Mouse (Mus musculus) urinary bladder, adult 2 months (tissue): Measurements from ENCODE around the gene Phtf2. TPM values are rescaled to one million over a fixed set of nuclear protein-coding genes. Genes with fewer than 3 reads are reported as not detected.
A peak's percentile ranks its signal among the peaks of the same experiment; 100 is the strongest.

Experiments
- DNase-seq: peaks from one replicate; pipeline ENCODE4 v3.0.0; 2022; ENCODE audit warnings: low spot score
- polyA plus RNA-seq: library from polyadenylated mRNA; depleted of rRNA; stranded (reverse); fragments of >200 nt; gene quantifications from 2 replicates; pipeline ENCODE4 v1.2.3, GENCODE M21; 2012; rRNA removed

Phtf2 gene
- polyA plus RNA-seq: 7.5 and 8.2 TPM in 2 replicates

DNA sequence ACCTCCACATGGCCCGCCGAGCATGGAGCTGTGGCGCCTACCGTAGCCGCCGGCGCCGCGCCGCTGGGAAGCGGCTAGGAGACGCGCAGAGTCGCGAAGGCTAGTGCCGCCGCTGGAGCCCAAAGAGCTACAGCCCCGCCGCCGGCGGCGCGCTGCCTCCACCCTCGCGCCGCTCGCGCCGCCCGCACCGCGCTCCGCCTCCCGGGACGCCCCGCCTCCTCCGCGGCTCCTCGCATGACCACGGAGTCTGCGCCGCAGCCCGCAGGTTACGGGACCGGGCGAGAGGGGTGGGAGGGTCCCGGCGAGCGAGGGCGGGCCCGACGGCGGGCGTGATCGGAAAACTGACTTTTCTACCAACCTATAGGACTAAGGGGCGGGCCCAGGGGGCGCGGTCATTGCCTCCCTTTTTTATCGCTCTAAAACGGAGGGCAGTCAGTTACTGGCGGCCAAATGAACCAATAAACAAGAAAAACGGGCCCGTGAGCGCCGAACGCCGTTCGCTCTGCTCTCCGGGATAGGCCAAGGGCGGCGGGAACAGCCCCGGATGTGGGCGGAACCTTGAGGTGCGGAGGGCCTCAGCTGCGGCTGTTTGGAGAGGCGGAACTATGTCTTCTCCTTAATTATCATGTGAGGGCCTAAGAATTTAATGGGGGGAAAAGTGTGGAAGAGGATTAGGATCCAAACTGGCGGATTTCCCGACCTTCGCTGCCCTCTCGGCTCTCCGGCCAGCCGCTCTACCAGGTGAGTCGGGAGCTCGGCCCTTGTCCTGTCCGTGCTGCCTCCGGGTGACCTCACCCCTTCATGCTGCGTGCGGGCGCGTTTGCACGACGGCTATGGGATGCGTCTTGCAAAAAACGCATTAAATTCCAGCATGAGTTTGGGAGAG, at the start of gene Phtf2, which contains the start of gene Tmem60:
Phtf2 (minus strand) TSS at position 210 of the 886 bp plus-strand sequence.
Tmem60 (plus strand) TSS at position 277 of the 886 bp plus-strand sequence.
- DNase-seq: peak; percentile 94

DNA sequence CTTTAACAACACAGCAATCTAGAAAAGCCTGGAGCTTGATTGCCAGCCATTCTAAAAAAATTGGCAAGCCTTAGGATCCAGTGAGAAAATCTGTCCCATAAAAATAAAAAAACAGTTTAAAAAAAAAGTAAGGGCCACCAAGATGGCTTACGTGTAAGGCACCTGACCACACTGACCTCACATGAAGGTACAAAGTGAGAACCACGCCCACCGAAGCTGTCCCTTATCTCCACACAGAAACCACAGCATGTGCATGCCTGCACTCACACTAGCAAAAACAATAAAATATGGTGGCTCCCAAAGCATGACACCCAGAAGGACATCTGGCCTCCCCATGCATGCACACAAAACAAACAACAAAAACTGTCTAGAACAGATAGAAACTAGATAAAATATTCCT, 49.4 kb upstream of the Phtf2 start:
- DNase-seq: no peak

DNA sequence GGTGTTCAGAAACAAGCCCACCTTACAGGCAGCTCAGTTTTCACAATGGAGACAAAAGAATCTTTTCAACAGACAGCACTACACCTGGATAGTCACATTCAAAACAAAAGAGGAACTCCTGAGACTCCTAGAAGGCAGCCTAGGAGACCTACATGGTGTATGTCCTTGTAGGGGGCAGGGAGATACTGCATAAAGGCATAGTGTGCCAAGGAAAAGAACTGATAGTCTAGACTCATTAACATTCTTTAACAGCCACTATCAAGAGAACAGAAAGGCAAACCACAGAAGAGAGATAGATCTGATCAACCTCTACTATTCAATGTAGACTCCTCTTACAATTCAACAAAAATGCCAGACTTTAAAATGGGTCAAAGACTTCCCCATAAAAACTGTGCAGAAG, 48.5 kb upstream of the Phtf2 start:
- no peak for DNase-seq

DNA sequence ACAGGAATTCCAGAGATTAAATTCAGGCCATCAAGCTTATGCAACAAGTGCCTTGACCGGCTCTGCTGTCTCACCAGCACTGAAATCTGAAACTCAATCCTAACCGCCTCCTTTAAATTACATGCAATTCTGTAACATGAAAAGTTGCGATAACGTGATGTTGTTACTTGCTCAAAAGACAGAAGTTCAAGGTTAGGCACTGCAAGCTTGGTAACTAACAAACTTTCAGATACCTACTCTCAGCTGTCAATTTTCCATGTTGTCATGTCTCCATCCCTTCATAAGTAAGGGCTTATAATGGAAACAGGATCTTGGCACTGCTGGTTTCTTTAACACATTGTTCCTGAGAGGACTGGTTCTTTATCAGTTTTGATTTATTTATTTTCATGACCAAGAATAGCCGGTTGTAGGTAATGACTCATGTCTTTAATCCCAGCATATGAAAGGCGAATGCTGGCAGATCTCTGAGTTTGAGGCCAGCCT, 47.8 kb upstream of the Phtf2 start:
- DNase-seq: no peak

DNA sequence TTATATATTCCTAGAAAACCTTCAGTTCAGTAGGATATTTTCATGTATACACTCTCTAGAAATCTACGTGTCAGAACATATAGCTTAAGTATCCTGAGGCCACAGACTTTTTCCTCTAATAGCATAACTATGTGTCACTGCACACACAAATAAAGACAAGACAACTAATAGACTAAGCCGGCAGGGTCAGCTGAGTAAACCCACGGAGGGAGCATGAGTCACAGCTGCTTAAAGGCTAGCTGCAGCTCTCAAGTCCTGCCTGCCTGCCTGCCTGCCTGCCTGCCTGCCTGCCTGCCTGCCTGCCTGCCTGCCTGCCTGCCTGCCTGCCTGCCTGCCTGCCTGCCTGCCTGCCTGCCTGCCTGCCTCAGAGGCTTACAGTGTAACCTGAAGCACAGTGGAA, 43.5 kb upstream of the Phtf2 start:
- no peak for DNase-seq

DNA sequence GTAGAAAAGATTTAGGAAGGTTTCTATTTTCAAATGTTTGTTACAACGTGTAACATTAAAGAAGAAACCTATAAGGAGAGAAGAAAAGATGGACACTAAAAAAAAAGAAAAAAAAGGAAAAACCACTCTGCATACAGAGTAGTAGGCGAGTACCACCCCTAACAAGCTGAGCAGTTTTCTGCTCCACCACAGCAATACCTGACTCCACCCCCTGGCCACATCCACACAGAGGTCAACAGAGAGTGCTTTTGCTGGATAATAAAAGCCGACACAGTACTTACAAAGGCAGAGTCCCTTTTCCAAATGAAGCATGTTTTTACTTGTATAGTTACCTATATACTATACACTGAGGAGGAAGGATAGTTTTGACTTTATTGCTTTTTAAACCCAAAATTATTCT, 42.7 kb upstream of the Phtf2 start:
- no peak for DNase-seq

DNA sequence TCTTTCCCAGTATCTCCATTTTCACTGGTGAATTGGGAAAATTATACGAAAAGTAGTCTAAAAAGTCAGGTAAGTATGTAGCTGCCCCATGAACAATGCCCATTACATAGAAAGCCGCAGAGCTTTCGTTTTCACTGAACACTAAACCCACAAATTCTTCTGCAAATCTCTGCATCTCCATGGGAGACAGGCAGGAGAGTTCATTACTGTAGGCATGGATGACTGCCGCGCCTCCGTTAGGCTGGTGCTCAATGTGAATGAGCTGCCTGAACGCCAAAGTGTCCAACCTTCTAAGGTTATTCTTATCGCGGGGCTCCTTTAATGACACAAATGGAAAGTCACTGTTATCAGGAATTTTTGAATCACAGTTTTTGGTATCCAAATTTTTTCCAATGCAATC, 37.6 kb upstream of the Phtf2 start:
- DNase-seq: no peak

DNA sequence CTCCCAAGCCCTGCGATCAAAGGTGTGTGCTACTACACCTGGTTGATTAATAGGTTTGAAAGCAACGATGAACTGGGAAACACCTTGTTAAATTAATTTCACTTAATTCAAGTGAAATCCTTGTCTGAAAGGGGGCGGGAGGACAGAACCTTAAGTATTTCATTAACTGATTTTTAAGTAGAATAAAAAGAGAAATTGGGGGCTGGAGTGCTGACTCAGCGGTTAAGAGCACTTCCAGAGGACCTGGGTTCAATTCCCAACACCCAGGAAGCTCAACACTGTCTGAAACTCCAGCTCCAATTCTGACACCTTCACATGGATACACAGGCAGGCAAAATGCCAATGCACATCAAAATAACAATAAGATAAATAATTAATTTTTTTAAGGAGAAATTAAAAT, 37.0 kb upstream of the Phtf2 start:
- no peak for DNase-seq

DNA sequence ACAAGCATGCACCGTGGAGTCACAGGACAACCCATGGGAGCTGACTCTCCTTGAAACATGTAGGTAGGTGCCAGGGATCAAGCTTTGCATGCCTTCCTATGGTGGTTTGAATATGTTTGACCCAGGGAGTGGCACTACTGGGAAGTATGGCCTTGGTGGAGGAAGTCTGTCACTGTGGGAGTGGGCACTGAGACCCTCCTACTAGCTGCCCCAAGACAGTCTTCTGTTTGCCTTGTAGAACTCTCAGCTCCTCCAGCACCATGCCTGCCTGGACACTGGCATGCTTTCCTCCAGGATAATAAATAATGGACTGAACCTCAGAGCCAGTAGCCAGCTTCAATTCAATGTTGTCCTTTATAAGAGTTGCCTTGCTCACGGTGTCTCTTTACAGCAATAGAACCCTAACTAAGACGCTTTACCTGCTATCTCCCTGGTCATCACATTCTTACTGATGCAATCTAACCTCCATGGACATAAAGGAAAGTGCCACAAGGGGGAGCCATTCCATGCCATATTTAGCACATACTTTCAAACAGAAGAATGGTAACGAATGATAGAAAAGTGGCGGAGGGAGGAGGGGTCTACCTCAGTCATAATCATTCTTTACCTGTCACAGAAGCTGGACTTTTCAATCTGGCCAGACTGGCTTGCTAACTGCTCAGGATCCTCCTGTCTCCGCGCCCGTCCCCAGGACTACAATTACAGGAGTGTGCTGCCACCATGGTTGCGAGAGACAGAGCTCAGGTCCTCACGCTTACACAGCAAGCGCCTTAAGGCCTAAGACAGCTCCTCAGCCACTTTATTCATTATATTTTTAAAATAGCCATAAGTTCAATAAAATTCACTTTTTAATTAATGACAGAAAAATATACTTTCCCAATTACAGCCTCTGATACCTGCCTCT, 31.7 kb upstream of the Phtf2 start:
- DNase-seq: peak; percentile 29

DNA sequence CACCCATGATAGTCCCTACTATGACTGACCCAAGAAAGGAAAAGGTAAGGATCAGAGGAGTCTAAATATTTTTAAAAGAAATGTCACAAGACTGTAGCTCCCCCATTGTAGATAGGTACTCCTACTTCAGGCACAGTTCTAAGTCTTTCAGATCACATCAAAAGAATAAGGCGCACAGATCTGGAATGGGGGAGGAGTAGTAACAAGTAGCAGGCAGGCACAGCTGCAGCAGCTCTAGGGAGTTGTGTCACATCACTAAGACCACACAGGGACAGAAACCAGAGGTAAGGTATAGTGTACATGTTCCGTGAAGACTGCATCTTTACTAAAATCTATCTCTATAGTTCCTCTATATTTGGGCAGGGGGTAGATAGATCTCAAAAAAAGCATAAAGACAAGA, 29.8 kb upstream of the Phtf2 start:
- DNase-seq: no peak

DNA sequence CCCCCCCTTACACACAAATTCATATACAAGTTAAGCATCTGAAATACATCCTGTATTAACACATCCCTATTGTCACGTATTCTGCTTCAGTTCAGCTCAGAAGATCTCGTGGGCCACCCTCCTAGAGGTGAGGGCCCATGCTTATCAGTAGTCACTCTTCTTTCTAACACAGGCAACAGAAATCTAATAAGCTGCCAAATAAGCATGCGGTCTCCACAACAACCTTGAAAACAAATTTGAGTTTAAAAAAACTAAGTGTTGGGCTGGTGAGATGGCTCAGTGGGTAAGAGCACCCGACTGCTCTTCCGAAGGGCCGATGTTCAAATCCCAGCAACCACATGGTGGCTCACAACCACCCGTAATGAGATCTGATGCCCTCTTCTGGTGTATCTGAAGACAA, 24.3 kb upstream of the Phtf2 start:
- no peak for DNase-seq

DNA sequence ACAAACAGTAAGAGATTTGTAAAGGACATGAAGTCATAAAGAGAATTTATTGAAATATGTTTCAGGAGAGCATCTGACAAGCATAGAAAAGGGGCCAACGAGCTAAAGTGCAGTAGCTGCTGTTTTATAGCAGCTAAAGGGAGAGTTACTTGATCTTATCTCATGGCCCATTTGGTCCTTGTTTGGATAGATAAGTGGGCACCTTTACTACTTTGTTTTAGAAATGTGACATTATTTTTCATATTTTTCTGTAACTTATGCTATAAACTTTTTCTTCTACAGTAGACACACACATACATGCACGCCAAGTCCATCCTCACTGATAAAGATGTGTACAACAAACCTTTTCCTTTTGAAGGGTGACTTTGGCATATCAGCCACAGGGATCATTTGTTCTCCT, 23.5 kb upstream of the Phtf2 start:
- no peak for DNase-seq

DNA sequence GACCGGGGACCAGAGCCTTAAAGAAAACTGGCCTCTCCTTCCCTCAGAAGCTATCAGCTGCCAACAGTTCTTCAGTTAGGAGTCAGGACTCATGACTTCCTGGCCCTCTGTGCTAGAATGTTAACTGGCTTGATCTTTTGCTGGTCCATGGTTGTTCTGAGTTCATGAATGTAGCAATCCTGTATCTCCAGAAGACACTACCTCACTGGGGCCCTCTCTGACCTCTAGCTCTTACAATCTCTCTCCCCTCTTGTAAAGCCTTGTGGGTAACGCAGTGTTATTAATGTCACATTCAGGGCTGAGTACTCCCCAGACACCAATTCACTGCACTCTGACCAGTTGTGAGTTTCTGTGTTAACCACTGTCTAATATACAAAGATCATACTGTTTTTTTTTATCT, 22.7 kb upstream of the Phtf2 start:
- DNase-seq: no peak

DNA sequence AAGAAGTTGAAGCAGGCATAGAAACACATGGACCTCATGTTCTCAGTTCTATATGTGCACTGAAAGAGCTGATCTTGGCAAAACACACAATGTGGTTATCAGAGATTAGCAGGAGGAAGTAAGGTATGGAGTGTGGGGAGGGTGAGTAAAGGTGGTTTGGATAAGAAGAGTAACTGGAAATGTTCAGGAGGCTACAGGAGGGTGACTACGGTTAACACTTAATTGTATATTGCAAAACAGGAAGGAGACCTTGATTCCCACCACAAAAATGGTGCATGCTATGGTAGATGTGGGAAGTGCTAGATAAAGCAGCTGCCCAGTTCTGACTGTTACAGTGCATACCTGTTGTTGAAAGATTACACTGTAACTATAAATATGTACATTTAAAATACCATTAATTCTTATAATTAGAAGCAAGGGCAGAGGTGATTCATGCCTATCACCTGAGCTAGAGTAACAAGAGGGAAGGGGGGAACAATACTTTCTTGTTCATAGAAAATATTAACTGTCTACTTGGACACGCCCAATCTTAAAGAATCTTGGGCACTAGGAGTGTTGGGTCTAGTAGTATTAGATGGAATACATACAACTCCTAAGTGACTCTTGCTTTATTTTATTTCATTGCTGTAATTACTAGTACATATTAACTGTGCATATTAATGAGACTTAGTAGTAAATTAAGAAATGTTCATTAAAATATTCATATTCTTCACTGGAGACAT, 15.7 kb upstream of the Phtf2 start:
- no peak for DNase-seq

DNA sequence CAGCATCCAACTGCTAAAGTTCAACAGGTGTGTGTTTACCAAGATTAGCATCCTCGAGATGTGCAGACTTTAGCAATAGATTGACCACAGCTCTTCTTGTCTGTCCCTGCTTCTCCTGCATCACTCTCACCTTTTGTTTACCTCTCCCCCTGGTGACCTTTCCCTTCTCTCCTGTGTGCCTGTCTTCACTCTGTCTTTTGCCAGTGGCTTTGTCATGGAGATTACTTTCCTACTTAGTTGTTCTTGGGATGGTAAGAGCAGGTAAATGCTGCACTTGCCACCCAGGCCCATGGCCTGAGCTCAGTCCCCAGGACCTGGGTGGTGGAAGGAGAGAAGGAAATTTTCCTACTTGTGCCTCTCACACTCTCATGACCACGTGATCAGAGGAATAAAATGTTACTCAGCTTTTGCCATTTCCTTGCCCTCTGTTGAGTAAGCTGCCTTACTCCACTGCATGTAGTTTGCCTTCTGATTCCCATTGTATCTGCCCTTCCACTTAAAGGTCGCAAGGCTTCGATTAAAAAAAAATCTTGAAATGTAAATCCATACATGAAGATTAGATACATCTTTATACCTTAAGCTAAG, 2.2 kb upstream of the Phtf2 start:
- DNase-seq: no peak

DNA sequence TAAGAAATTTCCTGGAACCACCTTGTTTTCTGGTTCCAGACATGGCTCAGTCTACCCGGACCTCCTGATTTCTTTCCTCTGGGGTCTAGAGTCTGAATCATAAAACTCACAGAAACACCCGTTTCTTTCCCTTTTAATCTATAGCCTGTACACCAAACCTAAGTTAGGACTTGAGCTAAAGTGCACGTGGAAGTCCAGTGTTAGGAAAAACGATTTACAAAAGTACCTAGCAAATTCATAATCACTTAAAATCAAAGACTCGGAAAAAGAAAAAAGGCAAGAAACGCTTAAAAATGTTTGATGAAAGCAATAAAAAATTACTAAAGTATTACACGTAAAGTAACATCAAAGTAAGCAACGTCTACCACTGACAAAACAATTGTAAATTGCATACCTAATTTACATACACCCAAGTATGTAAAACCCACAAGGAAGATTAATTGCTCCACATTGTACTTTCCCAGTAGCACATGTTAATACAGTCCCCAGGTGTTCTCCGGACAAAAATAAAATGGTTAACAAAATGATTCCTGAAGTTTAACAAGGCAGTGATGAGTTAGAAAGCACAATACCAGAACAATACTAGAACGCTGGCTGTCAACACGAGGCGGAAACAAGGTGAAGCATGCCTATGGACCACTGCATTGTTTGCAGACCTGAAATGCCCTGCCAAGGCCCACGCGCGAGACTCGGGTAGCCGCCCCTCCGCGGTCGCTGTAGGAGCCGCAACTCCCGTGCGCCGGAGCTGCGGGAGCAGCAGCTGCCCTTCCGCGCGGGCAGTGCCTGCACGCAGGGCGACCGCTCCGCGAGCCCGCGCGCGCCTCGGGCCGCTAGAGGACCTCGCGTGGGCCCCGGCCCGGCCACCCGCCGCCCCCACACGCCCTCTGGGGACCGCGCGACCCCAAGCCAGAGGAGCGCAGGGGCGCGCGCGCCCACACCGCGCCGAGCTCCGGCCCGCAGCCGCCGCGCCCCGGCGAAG, 838 bp downstream of the Phtf2 start:
- DNase-seq: peak; percentile 54

DNA sequence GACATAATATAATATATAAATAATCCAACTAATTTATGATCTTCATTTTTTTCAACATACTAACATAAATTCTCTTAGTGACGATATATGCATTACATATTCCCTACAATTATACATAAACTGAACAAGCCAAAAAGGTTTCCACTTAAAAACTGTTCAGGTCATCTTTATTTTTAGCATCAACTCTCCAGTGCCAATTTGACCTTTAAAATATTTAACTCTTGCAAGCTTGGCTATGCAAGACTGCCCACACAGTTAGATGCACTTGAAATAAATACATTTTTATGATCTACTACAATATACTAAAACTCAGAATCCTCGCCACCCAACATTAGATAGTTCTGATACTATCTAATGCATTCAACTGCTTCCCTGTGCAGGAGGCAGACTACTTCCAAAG, 1.5 kb downstream of the Phtf2 start:
- no peak for DNase-seq

DNA sequence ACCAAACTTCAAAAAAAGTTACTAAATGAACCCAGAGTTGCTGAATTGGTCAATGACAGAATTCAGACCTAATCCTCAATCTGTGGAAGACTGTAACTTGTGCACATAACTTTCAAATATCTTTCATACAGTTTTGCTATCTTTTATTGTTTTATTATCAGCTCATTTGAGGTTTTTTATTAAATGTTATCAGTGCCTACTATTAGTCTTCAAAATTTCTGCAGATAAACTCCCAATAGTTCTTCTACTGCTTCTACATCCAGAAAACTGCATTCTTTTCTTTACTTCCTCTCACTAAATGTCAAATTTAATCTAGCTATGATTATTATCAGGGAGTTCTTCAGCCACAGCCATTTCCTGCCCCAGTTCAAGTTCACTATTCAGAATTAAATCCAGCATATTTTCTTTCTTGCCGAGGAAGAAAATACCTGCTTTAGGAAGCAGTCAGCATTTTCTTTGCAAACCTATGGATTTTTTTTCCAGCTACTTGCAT, 4.9 kb downstream of the Phtf2 start:
- DNase-seq: no peak

DNA sequence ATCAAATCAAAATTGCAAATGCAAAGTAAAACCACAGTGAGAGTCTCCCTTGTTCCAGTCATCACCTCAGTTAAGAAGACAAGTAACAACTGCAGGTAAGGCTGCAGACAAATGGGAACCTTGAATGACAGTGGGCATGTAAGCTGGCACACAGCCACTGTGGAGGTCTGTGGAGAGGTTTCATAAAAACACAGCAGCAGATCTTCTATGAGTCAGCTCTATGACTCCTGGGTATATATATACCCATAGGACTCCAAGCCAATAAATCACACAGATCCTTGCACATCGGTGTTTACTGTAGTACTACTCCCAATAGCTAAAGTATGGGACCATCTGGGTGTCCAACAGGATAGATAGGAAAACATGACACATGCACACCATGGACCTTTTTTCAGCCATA, 8.8 kb downstream of the Phtf2 start:
- no peak for DNase-seq

DNA sequence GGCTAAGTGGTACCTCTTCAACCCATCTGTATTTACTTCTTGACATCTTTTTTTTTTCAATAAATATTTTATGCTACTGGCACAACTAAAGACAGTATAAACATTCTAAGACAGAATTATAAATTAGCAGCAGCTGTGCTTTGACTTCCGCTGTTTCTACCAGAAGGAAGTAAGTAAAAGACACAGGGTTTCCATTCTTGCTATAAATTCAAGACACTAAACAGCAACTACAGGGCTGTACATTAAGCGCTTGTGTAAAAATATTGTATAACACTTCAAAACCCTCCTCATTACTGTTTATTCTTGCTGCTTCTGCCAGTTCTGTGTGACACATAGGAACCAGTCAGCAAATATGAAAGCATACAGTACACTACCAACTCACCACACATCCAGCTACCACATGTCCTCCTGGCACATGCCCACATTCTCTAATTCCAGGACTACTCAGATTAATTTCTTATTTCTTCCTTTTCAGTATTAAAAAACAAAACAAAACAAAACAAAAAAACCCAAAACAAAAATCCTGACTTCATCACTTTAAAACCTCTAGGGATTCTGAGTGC, 16.6 kb downstream of the Phtf2 start:
- no peak for DNase-seq
